Mouse (Mus musculus) adrenal gland, postnatal 14 days (tissue): ENCODE measurements around the gene 0610010K14Rik. TPM values are rescaled to one million over a fixed set of nuclear protein-coding genes. Genes with fewer than 3 reads are reported as not detected.
A peak's percentile ranks its signal among the peaks of the same experiment; 100 is the strongest.

Source experiments
- DNase-seq: peaks from one replicate; pipeline ENCODE4 v3.0.0; 2021; ENCODE audit warnings: mixed read lengths
- long read RNA-seq, 2 experiments: library from polyadenylated mRNA; stranded (forward); transcript quantifications; one replicate each; pipeline ENCODE4 v2.0.0; 2021
- total RNA-seq: library from RNA; stranded (reverse); gene quantifications from 2 replicates; pipeline ENCODE4 v1.2.3, GENCODE M21; 2021

The 0610010K14Rik gene
- total RNA-seq = 55.7 and 62.4 TPM in 2 replicates
- long read RNA-seq, experiment 1, transcript 0610010K14Rik-206 (6 exons, 576 nt) = minor isoform, 6 of 52 reads
- long read RNA-seq, experiment 1, transcript 0610010K14Rik-202 (5 exons, 779 nt) = major isoform, 16 of 52 reads
- long read RNA-seq, experiment 1, transcript 0610010K14Rik-208 (6 exons, 880 nt) = minor isoform, 6 of 52 reads
- long read RNA-seq, experiment 1, partial matches to known transcripts = 7 of 52 reads
- long read RNA-seq, experiment 1, other reads (novel, unspliced or antisense) = 14 of 52 reads
- long read RNA-seq, experiment 2, transcript 0610010K14Rik-202 (5 exons, 779 nt) = major isoform, 13 of 39 reads
- long read RNA-seq, experiment 2, transcript 0610010K14Rik-208 (6 exons, 880 nt) = minor isoform, 6 of 39 reads
- long read RNA-seq, experiment 2, partial matches to known transcripts = 4 of 39 reads
- long read RNA-seq, experiment 2, other reads (novel, unspliced or antisense) = 8 of 39 reads

DNA sequence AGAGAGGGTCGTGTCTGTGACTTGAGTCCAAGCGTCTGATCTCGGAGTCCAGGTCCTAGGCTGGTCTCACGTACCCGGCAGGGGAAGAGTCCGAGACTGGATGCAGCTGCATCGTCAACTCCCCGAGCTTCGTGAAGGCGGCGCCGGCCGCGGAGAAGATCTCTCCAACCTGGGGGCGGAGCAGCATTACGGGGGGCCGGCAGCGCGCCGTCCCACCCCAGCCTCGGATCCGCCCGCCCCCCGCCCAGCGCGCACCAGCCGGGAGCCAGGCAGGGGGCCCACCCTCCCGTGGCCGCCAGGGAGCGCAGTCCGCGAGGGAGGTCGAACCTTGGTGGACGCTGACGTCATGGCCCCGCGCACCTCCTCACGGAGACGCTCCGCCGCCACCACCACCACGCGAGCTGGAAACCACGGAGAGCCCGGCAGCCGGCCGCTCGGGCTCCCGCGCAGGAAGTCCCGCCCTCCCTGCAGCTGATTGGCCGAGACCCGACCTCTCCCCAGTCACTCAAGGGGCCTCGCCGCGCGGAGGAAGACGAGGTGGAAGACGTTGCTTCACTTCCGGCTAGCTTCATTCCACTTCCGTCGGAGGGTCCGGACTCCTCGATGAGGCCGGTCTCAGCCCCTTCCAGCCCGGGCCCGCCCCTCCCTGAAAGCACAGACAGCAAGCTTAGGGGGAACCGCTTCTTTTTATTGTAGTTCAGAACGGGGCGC, at the start of gene 0610010K14Rik:
TSS of gene 0610010K14Rik (minus strand) at position 458 of the 711 bp plus-strand sequence.
- peak; percentile 99 for DNase-seq

DNA sequence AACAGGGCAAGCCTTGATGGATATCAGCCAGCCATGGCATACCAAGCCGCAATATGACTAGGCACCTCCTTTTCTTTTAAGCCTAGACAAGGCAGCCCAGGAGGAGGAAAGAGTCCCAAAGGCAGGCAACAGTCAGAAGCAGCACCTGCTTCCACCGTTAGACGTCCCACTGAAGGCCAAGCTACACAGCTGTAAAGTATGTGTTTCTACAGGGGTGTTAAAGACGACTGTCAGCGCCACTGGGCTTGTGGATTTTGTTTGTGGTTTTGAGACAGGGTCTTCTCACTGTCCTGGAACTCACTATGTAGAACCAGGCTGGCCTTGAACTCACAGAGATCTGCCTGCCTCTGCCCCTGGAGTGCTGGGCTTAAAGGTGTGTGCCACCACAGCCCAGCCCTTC, 48.0 kb upstream of the 0610010K14Rik start:
- no peak for DNase-seq

DNA sequence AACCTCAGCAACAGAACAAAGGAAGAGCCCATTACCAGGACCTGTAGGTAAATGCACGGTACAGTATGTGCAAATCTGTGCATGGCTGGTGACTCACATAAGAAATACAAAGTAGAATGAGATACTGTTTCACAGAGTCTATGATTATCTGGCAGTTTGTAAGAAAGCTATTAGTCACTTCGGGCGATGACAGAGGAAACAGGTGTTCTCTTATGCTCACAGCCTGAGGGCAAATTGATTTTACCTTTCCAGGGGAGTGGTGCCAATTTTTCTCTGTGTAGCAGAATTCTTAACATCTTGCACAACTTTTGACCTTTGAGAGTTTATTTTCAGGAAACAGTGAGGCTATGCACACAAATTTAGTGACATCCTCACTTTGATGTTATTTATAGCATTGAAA, 47.0 kb upstream of the 0610010K14Rik start:
- no peak for DNase-seq

DNA sequence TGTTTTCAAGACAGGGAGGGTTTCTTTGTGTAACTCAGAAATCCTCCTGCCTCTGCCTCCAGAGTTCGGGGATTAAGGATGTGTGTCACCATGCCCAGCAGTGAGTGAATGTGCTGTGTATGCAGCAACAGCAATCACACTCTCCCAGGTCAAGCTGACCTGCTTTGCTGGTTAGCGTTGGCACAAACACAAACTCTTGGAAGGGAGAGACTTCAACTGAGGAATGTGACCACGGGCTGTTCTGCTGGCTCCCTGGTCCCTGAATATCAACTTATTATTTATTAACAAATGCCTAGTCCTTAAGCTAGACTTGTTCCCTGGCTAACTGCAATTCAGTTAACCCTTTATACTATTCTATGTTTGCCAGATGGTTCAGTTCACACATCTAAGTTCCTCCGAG, 46.0 kb upstream of the 0610010K14Rik start:
- DNase-seq = no peak

DNA sequence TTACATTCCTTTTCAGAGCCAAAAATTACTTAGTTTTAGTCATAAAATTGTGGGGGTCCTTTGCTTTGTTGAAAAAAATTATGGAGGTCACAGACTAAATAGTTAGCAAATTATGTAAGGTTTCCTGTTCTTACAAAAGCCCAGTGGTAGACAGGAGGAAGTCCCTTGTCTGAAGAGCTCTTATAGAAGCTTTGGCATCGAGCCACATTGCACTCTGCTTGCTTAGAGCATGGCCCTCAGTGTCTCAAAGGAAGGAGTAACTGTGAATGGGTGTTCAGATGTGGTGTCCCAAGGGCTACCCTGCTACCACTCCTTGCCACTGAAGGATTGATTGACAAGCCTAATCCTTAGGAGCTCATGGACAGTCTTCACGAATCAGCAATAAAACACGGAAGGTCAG, 42.7 kb upstream of the 0610010K14Rik start:
- peak; percentile 38 for DNase-seq

DNA sequence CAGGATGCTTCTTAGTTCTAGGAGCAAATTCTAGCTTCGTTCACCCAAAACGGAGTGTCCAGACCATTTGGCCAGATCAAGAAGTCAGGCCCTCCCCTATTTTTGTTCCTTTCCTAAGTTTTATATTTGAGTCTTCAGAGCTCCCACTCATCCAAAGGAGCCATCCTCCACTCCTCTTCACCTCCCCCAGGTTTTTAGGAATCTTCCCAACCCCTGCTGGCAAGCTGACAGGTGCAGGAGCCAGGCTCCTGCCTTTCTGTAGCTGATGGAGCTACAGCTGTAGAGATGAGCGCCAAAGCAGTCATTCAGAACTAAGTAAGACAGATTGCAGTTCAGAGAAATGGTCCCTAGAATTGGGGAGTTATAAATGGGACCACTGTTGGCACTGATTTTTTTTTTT, 41.2 kb upstream of the 0610010K14Rik start:
- no peak for DNase-seq

DNA sequence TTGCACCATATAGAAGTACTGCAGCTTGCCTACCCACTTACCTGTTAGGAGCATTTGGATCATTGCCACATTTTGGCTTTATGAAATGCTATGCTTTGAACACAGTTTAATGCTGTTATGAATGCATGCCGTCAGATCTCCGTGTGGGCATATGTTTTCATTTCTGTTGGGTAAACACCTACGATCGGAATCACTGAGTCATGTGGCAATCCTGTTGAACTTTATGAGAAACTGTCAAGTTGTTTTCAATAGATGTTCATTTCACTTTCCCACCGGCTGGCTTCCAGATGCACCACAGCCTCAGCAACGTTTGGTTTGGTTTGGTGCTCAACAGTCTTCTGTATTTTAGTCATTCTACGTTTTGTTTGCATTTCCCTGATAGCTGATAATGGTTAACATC, 33.9 kb upstream of the 0610010K14Rik start:
- no peak for DNase-seq

DNA sequence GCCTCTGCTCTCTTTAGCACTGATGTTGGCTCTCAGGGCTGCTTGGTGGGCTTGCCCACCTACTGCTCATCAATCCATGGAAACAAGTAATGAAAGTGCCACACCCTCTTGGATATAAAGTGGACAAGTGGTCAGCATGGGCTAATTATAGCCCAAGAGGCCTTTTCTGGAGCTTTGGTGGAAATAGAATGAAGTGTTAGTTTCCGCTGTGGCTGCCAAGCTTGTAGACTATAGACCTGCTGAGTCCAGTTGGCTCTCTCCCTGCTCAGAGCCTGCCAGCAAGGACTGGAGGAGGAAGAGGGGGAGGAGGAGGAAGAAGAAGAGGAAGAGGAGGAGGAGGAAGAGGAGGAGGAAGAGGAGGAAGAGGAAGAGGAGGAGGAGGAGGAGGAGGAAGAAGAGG, 28.7 kb upstream of the 0610010K14Rik start:
- DNase-seq = no peak

DNA sequence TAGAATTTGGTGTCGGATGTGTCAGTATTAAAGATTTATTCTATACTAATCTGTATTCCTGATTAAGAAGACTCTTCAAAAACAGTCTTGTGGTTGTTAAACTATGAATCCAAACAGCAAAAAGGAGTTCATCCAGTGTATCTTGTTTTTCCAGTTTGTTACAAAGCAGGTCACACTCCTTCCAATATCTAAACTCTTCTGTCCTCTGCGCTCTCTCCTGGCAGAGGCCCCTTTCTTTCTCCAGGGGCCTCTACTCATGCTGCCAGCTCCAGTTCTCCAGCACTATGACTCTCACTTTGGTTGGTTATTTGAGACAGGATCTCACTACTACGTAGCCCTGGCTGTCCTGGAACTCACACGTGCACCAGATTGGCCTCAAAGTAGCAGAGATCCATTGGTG, 28.1 kb upstream of the 0610010K14Rik start:
- no peak for DNase-seq

DNA sequence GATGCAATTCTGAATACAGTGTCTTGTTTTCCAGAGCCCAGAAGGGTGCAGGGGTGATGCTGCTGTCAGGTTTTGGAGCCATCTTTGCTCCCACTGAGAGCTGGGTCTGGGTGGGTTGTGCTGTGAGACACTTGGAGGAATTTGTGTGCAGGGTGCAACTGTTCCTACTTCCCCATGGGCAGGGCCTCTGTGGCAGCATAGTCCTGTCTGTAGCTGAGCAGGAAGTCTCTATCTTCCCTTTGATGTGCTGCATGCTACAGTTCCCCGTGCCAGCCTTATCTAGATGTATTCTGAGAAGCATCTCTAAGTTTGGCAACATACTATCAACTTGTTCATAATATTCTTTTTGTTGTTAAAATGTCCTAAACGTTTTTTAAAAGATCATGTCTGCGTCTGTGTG, 27.5 kb upstream of the 0610010K14Rik start:
- DNase-seq = no peak

DNA sequence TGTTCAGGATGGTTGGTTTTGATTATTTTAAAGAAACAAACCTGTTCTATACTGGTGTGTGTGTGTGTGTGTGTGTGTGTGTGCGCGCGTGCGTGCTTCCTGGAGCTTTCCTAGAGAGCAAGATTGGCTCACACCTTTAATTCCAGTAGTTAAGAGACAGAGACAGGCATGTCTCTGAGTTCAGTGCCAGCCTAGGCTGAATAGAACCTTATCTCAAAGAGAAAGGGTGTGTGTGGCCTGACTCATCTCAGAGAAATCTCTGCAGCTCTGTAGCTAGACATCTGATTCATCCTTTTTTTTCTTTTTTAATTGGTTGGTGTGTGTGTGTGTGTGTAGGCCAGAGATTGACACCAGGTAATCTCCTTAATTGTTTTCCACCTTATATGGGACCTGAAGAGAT, 21.3 kb upstream of the 0610010K14Rik start:
- no peak for DNase-seq

DNA sequence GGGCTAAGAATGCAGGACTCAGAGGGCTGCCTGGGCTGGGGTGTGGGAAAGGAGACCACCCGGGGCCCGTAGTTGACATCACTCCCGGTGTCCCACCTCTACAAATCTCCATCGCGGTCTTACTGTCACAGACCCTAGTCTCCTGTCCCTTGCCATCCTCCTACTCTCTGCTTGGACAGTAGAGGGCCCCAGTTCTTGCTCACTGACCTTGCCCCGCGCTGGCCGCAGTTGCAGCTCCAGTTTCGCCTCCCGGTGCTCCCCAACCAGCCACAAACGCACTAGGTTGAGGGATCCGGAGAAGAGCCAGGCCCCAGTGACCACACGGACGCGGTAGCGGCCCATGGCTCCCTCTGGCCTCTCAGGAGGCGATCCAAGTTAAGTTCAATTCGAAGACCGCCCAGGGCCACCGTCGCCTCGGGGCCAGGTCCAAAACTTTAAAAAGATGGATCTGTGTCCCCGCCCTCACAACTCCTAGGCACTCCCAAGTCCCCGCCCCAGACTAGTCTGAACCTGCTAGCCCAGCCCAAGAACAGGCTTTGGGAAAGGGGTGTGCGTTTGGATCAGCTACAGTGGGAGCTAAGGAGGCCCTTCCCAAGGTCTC, 17.3 kb upstream of the 0610010K14Rik start, which contains the start of gene Alox12:
TSS of gene Alox12 (minus strand) at position 423 of the 601 bp plus-strand sequence.
- DNase-seq = peak; percentile 75

DNA sequence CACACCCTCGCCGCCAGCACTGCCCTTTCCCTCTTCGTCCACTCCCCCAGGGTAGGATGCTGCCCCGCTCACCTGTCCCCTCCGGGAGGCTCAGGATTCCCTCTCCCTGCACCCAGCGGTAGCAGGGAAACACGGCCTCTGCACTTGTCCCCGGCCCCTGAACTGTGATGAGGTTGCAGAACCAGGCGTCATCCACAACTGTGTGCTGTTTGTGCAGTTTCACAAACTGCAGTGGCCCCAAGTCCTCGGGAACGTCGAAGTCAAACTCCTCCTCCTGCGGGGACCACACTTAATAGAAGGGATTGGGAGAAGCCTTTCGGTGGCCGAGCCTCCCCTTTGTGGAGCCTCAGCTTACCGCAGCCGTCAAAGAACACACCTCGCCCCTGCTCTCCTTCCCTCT, 16.6 kb upstream of the 0610010K14Rik start:
- DNase-seq = no peak

DNA sequence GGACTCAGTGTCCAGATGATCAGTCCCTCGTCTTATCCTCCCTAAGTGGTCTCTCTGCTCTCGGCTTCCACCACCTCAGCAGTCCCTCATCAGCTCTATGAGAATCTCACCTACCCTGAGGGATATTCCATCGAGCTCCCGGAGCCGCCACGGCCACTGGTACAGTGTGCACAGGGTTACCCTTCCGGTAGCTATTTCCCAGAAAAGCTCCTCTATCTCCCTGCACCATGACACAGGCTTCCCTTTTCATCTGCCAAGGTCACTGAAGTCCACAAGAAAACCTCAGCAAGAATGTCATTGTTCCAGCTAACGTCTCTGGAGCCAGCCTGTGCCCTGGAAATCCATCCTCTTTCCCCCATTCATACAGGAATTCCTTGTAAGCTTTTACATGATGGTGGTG, 14.1 kb upstream of the 0610010K14Rik start:
- no peak for DNase-seq

DNA sequence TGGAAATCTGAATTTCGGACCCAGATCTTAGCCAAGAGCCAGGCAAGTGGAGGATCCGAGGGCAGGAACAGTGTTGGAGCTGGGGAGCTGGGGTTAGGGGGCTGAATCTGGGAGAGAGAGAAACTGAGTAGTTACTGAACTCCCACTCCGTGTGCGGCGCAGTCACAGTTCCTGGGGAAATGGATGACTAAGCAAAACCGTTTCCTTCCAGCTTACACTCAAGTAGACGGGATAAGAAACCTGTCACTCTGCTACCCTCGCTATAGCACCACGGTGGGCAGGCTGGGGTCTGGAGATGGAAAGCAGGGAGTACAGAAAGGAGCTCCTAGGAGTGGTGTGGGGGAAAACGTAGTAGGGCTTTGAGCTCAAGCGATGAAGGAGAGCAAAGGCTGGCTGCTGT, 12.4 kb upstream of the 0610010K14Rik start:
- no peak for DNase-seq

DNA sequence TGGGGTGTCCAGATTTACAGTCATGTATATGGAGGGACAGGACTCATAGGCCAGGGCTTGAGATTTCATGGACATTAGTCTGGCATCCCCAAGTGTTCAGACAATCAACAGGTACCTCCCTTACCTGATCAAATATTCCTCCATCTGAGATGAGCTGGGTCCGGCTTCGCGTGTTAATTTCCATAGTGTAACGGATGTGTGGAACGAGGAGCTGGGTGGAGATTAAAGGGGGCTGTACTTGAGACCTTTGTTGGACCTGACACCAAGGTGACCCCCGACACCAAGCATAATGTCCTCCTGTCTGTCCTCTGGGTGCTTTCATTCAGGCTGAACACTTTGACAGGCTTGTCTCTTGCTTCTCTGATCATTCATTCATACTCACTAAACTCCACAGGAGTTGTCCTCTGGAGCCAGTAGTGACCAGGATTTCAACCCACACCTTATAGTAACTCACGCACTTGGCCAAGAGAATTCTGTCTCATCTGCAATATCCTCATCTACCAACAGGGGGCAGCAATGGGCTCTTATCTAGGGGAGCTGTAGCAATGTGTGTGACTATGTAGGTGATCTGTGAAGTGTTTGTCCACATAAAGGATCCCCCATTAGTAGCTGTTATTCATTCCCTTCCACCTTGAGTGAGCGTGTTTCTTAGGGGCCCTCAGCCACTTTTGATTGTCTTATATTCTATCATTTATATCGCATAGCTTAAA, 9.6 kb upstream of the 0610010K14Rik start:
- peak; percentile 87 for DNase-seq

DNA sequence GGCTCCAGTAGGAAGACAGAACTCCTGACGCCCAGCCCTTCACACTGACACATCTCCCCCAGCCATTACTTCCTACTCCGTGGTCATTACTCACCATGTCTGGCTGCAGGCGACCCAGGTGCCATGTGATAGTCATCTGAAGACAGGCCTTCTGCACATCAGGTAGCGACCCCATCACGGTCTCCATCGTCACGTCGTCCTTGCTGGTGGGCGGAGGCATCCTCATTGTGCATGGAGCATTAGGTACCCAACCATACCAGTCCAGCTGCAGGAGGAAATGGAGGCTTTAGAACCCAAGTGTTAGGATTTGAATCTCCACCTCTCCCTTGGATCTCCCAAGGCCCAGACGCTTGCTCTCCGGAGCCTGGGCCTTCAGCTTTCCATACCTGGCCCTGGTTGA, 4.9 kb upstream of the 0610010K14Rik start:
- no peak for DNase-seq

DNA sequence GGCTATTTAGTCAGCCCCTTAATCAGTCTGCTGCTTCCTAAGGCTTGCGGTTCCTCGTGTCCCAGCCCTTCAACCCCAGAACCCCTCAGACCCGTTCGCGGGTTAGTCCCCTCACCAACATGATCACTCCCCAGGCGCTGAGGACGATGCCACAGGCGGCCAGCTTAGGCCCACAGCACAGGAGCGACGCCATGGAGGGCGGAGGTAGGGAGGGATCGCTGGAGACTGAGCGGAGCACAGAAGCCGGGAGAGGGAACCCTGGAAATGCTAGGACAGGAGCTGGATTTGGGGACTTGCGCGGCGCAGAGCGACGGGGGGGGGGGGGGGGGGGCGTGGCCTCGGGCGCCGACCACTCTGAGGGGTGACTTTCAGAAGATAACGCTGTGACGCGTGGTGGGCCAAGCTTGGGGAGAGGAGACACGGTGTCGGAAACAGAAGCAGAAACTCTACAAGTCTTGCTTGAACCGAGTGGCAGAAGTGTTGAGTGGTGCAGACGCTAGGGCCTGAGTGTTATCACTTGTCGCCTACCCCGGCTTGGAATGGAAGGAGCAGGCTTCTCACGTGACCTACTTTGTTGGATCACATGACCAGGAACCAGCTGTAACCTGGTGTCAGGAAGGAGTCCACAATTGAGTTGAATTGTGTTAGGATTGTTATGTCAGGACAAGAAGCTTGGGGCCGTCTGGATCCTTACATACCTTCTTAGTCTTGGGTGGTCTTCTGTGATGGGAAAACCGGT, 2.0 kb upstream of the 0610010K14Rik start, which contains the start of the genes Gm21988 and Rnasek:
TSS of gene Gm21988 (minus strand) at position 290 of the 739 bp plus-strand sequence.
TSS of gene Rnasek (minus strand) at position 302 of the 739 bp plus-strand sequence.
- peak; percentile 83 for DNase-seq

DNA sequence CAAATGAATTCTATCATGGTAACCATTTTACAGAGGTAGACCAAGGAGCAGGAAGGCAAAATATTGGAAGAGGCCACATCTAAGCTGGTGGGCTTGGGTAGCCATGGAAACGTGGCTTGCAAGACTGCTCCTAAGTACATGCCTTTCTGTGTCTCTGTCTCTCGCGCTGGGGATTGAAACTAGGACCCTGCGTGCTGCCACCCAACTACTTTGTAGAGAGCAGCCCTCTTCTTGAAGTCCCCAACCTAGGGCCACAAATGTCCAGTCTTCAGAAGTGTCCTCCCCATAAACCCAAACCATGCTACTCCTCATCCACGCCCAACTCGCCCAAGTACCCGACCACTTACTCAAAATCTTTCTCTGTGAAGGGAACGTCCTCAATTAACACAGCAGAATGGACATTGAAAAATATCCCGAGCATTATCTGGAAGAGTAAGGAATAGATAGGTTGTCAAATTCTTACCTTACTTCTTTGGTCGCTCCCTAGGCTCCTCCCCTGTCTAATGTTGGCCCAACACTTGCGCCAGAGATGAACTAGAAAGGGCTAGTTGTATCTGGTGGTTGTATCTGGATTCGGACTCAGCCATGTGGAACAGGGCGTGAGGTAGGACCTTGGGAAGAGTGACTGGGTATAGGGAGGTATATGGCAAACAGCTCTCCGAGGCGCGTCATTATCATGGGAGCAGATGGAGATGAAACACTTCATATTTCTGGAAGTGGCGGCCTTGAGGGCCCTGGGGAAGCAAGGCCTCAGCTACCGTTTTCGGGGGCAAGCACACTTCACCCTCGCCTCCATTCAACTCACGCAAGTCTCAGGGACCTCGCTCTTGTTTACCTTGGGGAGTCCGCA, 1.1 kb upstream of the 0610010K14Rik start:
- peak; percentile 55 for DNase-seq

DNA sequence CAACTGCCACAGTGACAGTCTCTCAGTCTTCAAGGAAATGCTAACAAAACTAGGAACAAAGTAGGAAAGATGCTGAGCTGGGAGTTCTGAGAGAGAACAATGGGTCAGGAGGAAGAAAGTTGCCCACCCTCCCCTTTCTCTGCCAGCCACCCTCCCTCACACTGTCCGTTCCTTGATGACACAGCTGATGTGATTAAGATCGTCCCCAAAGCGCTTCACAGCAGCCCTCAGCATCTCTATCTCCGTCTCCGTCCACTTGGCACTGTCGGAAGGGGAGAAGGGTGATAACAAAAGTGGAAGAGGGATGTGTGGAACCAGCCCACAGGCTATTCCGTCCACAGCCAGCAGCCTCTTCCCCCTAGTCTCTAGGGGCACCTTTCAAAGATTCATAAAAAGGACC, 997 bp downstream of the 0610010K14Rik start:
- DNase-seq = no peak
